Mouse (Mus musculus) kidney, postnatal 10 days (tissue): ENCODE results near the gene Fbxo10.
"Not testable (repeated sequence)": the region's sequence is repeated elsewhere in the genome, so short reads cannot be mapped to it uniquely, and the experiment has no call there.

Source experiments
- DNase-seq: peaks from one replicate; pipeline ENCODE4 v3.0.0; 2021; ENCODE audit warnings: mixed read lengths

The Fbxo10 gene

GRCm38 (mm10) chr4:44998071-44998470 is 86.3 kb downstream of the Fbxo10 start:
- no peak for DNase-seq

GRCm38 (mm10) chr4:44994776-44995175 is 89.6 kb downstream of the Fbxo10 start:
- DNase-seq: peak; percentile 9

- DNase-seq: no peak
Measured at GRCm38 (mm10) chr4:44993847-44994246, 90.6 kb downstream of the Fbxo10 start.

GRCm38 (mm10) chr4:44993179-44993578 is 91.2 kb downstream of the Fbxo10 start:
- peak; percentile 4 for DNase-seq

- not testable (repeated sequence) for DNase-seq
Measured at GRCm38 (mm10) chr4:44992330-44992729, 92.1 kb downstream of the Fbxo10 start.

- no peak for DNase-seq
Measured at GRCm38 (mm10) chr4:44990560-44990959, 93.8 kb downstream of the Fbxo10 start.
